Mouse (Mus musculus) bone marrow macrophage, adult 2 months (primary cell): ENCODE data around the gene Etv5.

Experiments
- CTCF ChIP-seq: IDR thresholded peaks from 2 replicates; pipeline ENCODE4 v1.5.1; 2012; ENCODE audit warnings: low read depth, mild to moderate bottlenecking, low read length, moderate library complexity
- POLR2A ChIP-seq: IDR thresholded peaks from 2 replicates; pipeline ENCODE4 v1.6.1; 2012; ENCODE audit warnings: mild to moderate bottlenecking, low read depth, low read length, borderline replicate concordance

- no peak for TF ChIP-seq CTCF
- TF ChIP-seq POLR2A: no peak
These were observed at the start of gene Etv5 for GRCm38 (mm10) chr16:22439499-22440177.
